Comparison of ENCODE assay signal across 10 mouse cellular contexts in genomic region chr11:12742159-12742523, GRCm38 (mm10).
DNase-seq lines count a peak whose midpoint lies in the region; ATAC-seq and TF ChIP-seq lines count a peak whose summit lies in the region.
"Had no signal": no experiment of that assay in that cellular context is flagged by ENCODE, and none has a peak within 500 bp of the region (broad histone marks: within the 10 kb centered on the region; RNA-seq: fewer than 3 reads in every experiment).

No protein-coding gene starts in this region.

- DNase-seq in embryo, embryonic 10.5 days (ENCODE audit: low spot score), result peak; percentile 6
- no peak for DNase-seq in embryo, embryonic 10 days (ENCODE audit: low spot score)
- DNase-seq in brain, embryonic 14.5 days (ENCODE audit: low read depth), result peak; percentile 90
- peak; percentile 58 for DNase-seq in layer of hippocampus, adult 11-12 months (ENCODE audit: low spot score)
- peak; percentile 43 to 92 for DNase-seq in left cerebral cortex, postnatal 25 days (ENCODE audit: low spot score in 2 of 2)
- no peak for DNase-seq in liver, postnatal 0 days
- no peak for DNase-seq in ovary, postnatal 14 days (ENCODE audit: low spot score)
- DNase-seq: heart, adult 2 months had no signal

- 57% methylated on average over 2 of the region's 2 CpGs for WGBS in liver, postnatal 0 days (ENCODE audit: insufficient replicate concordance)

- H3K27me3 ChIP-seq in liver, postnatal 0 days (ENCODE audit: insufficient read depth, low read length), result no peaks in the 10 kb centered on the region

- no peak overlapping the region for H3K27ac ChIP-seq in liver, postnatal 0 days (ENCODE audit: low read depth)
- H3K27ac ChIP-seq: heart, adult 2 months had no signal

- TF ChIP-seq CTCF in brain, embryonic 14.5 days (IDR thresholded peaks at IDR 0.05; ENCODE audit: borderline replicate concordance, extremely low read depth, insufficient read depth, insufficient read length), result no peak
- no peak for TF ChIP-seq CTCF in liver, postnatal 0 days (IDR thresholded peaks at IDR 0.05; ENCODE audit: low read depth)

- H3K9ac ChIP-seq in liver, postnatal 0 days (replicated peaks), result no peak overlapping the region

- no peak overlapping the region for H3K4me3 ChIP-seq in liver, postnatal 0 days (ENCODE audit: low read depth, low read length)
- H3K4me3 ChIP-seq: heart, adult 2 months had no signal

- no peak for TF ChIP-seq POLR2A in brain, embryonic 14.5 days (IDR thresholded peaks at IDR 0.05; ENCODE audit: borderline replicate concordance, extremely low read depth, insufficient read depth, insufficient read length, poor library complexity, severe bottlenecking)

- TF ChIP-seq EP300 in liver, postnatal 0 days (IDR thresholded peaks at IDR 0.05; ENCODE audit: low read depth), result no peak

- no peaks in the 10 kb centered on the region for H3K4me1 ChIP-seq in liver, postnatal 0 days (ENCODE audit: insufficient read depth)

- H3K36me3 ChIP-seq in liver, postnatal 0 days (replicated peaks; ENCODE audit: insufficient read depth, low read length), result no peaks in the 10 kb centered on the region

- intact Hi-C loops in left cerebral cortex, postnatal 25 days (cut with DNase I), result loop anchor here (5.0 to 10.0 kb wide), 7 partner anchors 70 to 863 kb away; no protein-coding TSS in a partner anchor

- H3K4me2 ChIP-seq in liver, postnatal 0 days (ENCODE audit: low read depth, low read length), result no peak overlapping the region

- ATAC-seq in granulocyte monocyte progenitor cell, adult 5-6 weeks (replicated peaks; ENCODE audit: poor library complexity, severe bottlenecking), result no peak
- no peak for ATAC-seq in liver, postnatal 0 days
- ATAC-seq: intestine, embryonic 16.5 days had no signal

- no peaks in the 10 kb centered on the region; the same call in 1 of the 2 replicates for H3K9me3 ChIP-seq in liver, postnatal 0 days (ENCODE audit: low read length)

Comparison
In these comparisons a context has a peak if more than half of its experiments do, and no peak if none do; other contexts are left out.
1. DNase-seq: peak in embryo, embryonic 10.5 days (single experiment), brain, embryonic 14.5 days (single experiment), layer of hippocampus, adult 11-12 months (single experiment) and left cerebral cortex, postnatal 25 days (2 of 2); none in embryo, embryonic 10 days (single experiment), liver, postnatal 0 days (single experiment) and ovary, postnatal 14 days (single experiment).